Mouse (Mus musculus): ENCODE measurements around the gene Dlx2.

Dlx2 gene

DNA sequence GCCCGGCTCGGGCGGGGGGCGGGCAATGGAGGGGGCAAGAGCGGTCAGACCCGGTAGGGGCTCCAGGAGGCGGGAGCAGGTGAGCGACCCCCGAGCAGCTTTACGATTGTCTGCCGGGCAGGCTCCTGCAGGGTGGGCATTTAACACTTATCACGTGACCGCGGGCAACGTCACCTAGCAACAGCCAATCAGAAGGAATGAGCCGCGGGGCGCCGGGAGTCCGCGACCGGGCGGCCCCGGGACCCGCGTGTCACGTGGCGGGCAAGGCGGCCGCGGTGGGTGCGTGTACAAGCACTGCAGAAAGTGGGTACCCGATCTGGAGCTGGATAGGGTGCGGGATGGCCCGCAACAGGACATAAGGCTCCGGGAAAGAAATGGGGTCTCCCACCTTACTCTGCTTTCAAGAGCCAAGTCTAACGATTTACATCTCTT, at the start of gene Dlx2:
Gene Dlx2 (minus strand): TSS at position 115 of the 432 bp plus-strand sequence.
- DNase-seq: peak; percentile 16

DNA sequence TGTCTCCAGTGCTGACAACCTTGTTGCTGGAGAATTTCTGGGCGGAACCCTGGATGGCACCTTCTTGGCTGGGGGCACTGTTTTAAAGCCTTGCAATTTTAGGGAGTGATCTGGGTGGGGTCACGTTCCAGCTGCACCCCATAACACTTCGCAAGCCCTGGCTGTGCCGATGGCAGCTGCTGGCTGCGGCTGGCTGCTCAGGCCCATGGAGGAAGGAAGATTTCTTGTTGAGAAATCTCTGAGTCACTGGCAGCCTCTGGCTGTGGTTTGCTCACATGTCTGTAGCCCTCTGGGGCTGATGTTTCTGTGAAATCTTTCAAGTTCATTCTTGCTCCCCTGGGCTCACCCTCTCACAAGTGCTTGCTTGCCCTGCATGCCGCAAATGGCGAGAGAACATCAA, 47.9 kb upstream of the Dlx2 start:
- peak; percentile 38 for DNase-seq

DNA sequence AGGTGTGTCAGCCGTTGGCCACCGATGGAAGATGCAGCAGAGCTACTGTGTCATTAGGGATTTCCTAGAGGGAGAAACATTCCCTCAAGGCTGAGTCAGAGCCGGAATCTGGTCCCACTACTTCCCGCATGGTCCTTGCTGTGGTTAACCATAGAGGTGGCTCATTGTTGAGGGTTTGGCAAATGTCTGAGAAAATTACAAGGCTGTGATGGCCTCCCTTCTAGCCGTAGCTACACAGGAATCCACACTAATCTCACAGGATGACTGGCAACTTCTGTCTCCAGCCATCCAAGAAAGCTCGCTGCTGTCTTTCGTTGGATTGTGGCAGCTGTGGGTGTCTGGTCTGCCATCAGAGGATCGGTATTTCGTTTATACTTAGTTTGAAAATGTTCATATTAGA, 42.6 kb upstream of the Dlx2 start:
- no peak for DNase-seq

DNA sequence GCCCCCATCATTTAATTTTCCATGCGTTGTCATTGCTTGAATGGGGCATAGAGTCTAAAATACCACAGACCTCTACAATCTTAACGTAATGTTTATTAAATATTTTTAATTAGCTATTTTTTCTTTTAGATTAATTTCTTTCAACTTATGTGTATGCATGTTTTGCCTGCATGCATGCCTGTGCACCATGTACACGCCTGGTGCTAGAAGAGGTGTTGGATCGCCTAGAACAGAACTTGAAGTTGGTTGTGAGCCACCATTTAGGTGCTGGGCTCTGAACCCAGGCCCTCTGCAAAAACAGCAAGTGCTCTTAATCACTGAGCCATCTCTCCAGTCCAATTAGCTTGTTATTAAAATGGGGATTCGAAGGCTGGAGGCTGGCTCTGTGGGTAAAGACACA, 34.9 kb upstream of the Dlx2 start:
- no peak for DNase-seq

DNA sequence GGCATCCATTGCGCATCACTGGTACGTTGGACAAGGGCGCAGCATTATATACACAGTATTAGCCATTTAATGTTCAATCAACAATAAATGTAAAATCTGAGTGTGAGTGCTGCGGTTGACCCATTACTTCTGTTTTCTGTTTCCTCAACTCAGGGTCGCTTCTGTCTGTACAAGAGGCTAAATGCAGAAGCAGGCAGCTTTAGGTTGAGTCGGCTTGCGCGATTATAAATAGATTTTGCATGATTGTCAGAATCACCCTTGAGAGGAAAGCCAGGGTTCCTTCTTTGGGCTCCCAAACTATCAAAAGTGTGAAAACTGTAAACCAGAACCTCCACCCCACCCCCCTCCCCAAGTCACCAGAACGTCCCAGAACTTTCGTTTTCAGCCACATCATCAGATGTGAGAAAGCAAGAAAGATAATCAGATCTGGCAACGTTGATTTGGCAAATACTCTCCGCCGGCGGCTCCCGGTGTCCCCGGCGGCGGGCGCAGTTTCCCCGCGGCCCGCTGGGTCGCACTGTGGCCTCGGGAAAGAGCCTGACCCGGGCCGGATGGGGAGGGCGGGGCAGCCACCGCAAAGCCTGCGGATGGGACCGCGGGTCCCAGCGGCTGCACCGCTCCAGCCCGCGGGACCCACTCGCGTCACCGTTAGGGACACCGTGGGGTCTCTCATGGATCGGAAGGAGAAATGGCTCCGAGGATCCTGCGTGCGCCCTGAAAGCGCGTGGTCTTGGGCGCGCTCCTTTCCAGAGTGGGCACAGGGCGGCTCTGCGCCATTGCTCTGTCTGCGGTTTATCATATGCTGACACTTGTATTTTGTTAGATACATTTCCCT, 34.3 kb upstream of the Dlx2 start:
- peak; percentile 52 for DNase-seq

DNA sequence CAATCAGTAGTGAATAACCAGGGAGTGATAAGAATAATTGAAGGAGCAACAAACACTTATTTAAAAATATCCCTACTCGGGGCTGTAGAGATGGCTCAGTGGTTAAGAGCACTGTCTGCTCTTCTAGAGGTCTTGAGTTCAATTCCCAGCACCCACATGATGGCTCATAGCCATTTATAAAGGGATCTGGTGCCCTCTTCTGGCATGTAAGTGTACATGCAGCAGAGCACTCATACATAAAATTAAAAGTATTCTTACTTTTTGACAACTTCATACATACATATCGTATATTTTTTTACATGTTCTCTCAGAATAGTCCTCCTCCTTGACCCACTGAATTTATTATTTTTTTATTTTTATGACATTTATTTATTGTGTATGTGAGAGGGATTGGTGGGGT, 30.5 kb upstream of the Dlx2 start:
- DNase-seq: no peak

DNA sequence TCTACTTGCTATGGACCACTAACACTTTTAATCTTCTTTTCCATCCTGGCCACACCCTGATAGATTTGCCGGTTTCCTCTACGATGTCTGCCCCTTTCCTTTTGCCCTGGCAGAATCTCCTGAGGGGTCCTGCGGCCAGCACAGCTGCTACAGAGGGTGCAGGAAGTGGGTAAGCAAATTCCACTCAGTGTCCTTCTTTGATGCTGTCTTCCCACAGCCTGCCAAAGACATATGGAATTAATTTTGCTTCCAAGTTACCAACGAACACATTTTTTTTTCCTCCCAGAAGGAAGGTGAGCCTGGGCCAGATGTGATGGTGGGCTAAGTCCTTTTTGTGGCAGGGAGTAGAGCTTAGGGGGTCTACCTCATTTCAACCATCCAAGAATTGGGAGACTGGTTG, 27.2 kb upstream of the Dlx2 start:
- DNase-seq: no peak

DNA sequence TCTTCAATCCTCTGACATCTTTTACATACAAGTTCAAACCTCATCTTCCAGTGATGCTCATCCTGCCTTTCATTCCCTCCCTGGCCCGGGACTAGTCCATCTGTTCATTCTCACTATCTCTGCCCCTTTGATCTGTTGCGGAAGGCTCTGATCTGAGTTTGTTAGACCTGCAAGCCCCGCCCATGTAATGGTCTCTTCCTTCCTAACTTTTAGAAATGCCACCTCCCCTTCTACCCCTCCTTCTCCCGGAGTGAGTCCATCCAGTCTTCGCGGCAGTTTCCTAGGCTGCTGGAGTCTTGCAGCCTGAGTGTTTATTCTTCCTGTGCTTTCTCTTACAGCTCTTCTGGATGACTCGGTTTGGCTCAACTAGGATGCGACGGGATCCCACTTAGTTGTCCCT, 19.9 kb upstream of the Dlx2 start:
- no peak for DNase-seq

DNA sequence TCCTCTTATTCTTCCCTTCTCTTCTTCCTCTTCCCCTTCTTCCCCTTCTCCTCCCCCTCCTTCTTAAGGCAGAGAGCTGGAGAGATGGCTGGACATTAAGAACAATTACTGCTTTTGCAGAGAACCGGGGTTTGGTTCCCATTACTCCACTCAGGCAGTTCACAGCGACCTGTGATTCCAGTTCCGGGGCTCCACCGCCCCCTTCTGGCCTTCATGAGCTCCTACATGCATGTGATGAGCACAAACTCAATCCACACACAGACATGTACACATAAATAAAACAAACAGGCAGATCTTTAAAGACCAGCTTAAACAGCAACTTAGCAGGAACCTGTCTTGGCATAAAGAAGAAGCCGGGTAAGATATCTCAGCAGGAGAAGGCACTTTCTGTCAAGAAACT, 9.5 kb upstream of the Dlx2 start:
- no peak for DNase-seq

DNA sequence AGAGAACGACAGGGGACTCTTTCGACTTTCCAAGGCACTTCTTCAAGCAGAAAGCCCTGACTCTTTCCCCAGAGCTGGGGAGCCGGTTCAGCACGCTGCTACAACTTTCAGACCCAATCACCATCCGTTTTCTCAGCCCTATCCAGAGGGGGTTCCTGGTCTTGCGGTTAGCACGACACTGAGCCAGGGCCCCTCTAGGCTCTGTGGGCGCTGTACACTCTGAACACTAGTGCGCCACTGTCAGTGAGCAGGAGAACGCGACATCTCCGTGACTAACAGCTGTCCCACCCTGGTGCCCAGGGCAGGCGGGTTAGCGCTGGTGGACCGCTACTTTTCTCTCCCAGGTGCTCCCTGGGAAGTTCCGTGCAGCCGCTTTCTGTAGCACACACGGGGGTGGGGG, 5.2 kb upstream of the Dlx2 start:
- DNase-seq: no peak

DNA sequence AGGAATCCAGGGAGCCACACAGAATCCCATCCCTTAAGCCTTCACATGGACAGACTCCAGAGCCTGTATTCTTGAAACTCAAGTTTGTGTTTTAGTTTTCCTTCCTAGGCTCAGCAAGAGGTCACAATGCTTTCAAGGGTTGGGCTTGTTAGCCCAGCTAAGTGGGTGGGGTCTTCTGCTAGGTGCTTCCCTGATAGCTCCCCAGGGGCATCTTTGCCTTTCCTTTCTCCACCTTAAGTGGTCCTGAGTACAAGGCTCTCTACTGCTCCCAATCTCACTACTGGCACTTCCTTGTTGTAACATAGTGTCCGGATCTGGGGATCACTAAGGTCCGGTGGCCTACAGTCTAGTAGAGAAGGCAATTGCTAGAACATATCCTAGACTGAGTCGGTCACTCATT, 3.8 kb upstream of the Dlx2 start:
- no peak for DNase-seq

DNA sequence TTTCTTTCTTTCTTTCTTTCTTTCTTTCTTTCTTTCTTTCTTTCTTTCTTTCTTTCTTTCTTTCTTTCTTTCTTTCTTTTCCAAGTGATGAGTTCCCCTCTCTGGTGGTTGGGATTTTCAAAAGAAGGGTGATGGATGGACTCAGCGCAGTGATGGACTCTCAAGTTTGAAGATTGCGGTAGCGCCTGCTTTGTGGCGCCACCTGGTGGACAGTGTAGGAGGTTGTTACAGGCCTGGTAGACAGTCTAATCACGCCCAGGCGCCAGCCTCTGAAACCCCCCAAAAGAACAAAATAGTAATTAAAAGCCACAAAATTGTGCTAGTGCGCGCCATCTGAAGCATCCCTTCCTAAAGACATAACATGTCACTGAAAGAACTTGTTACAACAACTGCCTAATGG, 1.3 kb upstream of the Dlx2 start:
- DNase-seq: peak; percentile 25

DNA sequence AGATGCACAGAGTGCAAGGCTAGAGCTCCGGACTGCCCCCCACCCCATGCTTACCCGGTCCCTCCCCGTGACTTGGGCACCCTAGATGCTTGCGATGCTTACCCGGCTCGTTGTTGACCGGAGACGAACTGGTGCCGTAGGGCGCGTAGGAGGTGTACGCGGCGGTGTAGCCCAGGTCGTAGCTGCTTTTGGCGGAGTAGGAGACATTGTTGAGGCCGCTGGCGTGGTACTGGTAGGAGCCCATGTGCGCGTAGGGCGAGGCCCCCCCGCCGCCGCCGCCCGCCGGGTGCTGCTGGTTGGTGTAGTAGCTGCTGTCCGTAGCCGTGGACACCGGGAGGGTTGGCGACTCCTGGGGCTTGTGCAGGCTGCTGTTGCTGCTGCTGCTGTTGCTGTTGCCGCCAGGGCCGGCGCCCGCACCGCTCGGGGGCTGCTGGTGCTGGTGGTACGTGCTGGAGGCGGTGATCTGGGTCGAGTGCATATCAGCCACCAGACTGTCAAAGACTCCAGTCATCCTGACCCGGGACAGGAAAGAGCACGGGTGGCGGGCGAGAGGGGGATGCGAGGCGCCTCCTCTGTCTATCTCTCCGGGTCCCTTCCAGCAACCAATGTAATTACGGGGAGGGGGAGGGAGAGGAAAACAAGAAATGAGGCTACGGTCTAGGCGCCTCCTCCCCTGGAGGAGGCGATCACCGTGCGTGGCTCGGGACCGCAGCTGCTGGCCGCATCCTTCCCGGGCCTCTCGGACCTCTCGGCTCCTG, 493 bp downstream of the Dlx2 start:
- peak; percentile 20 for DNase-seq

DNA sequence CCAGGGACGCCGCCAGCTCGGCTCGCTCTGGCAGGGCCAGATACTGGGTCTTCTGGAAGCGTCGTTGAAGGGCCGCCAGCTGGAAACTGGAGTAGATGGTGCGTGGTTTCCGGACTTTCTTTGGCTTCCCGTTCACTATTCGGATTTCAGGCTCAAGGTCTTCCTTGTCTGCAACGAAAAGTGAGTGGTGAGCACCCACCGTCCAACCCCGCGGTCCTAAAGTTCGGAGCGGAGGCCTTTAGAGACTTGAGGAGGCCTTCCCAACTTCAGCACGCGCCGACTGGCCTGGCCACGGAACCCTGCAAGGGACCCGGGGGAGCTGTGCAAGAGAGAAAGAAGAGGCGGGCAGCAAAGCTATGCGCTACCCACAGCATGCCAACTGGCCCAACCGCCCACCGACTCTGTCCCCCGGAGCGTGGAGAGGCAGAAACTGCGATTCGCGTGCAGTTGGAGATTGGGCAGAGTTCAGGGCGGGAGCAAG, 1.1 kb downstream of the Dlx2 start:
- no peak for DNase-seq

DNA sequence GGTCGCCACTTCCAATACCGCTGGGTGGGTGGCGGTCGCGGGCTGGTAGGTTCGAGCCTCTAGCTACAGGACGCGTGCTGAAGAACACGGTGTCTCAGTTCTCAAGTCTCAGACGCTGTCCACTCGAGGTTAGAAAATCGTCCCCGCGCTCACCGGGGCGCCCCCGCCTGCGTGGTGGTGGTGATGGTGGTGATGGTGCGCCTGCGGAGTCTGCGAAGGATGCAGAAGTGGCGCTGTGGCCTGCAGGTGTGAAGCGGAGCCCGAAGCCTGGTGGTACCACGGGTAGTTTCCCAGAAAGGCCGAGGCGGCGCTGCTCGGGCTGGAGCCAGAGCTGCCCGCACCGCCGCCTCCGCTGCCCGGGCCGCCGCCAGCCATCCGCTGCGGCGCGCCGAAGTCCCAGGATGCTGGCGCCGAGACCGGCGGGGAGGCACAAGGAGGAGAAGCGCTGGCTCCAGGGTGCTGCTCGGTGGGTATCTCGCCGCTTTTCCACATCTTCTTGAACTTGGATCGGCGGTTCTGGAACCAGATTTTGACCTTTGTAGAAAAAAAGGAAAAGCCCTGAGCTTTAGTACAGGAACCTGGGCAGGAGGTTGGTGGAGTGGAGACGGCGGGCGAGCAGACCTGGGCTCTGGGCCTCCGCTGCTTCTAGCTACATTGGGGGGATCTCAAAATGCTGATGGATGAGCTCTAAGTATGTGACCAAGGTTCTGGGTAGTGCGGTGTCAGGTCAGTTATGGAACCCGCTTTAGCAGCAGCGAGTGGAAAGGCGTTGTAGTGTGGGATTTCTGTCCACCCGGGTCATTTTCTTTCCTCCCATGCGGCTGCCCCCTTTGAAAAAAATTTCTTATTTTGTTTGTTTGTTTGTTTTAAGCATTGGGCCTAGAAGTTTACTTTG, 1.9 kb downstream of the Dlx2 start:
- DNase-seq: no peak

DNA sequence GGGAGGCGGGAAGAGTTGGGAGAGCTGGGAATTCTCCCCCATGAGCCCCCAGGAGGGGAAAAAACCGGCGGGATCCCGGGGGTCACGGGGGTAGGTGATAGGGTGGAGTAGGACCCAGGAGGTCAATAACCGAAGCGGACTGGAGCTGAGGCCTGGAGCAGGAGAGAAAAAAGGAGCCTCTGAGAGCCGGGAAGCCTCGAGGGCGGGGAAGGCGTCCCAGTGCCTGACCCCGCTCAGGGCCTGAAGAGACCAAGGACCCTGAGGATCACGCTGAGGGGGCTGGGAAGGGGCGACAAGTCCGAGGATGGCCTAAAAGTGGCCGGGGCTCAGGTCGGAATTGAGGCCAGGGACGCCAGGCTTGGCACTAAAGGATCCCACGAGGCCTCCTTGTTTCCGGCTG, 2.6 kb downstream of the Dlx2 start:
- DNase-seq: no peak

DNA sequence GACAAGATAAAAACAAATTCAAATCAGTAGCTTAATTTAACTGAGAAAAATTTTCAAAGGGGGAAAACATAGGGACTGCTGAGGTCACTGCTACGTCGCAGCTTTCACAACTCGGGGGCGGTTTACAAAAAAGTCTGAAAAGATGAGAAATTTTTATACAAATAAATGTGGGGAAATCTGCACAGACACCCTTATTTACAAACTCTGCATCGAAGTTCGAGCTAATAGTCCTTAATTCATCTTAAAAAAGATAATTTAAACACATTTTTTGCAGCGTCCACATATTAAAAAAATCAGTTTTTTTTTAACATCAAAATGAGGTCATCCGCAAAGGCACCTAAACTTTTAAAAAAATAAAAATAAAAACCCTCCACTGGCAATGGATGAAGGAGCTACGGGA, 3.0 kb downstream of the Dlx2 start:
- DNase-seq: no peak

DNA sequence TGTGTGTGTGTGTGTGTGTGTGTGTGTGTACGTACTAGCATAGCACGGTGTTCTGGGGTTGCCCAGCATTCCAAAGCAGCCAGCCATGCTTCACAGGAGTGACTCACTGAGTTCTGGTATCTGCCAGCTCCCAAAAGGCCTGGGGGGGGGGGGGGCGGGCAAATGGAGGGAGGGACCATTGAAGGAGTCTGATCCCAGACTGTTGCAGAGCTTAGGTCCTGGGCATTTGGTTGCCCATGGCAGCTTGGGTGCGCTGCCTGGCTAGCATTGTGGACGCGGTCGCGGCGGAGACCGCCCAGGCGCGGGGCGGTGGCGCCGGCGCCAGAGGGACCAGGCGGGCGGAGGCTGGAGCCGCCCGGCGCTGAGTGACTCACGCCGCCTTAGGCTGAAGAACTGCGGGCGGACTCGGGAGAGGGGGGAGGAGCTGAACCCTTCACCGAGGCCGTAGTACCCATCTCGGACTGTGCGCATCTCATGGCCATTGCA, 3.7 kb downstream of the Dlx2 start:
- DNase-seq: no peak

DNA sequence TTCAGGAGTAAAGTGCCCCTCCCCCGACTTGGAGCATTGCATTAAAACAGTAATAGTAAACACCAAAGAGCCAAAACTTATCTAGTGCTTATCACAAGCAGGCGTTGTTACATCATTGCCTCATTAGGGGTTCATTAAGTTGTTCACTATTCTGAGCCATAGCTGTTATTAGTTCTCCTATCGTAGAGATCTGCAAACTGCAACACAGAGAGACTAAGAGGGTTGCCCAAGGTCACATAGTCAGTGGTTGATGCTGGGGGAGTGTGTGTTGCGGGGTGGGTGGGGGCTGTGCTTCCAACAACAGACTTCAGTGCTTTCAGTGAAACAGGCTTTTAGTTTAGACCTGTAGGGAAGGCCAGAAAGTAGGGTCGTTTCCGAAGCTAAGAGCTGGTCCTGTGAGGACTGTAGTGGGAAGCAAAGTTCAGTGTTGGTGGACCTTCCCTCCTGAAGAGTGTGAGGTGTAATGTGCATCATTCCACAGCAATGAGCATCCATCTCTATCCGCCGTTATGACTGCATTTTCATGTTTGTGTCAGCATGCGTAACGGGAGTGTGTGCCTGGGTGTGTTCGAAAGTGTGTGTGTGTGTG, 4.2 kb downstream of the Dlx2 start:
- no peak for DNase-seq

DNA sequence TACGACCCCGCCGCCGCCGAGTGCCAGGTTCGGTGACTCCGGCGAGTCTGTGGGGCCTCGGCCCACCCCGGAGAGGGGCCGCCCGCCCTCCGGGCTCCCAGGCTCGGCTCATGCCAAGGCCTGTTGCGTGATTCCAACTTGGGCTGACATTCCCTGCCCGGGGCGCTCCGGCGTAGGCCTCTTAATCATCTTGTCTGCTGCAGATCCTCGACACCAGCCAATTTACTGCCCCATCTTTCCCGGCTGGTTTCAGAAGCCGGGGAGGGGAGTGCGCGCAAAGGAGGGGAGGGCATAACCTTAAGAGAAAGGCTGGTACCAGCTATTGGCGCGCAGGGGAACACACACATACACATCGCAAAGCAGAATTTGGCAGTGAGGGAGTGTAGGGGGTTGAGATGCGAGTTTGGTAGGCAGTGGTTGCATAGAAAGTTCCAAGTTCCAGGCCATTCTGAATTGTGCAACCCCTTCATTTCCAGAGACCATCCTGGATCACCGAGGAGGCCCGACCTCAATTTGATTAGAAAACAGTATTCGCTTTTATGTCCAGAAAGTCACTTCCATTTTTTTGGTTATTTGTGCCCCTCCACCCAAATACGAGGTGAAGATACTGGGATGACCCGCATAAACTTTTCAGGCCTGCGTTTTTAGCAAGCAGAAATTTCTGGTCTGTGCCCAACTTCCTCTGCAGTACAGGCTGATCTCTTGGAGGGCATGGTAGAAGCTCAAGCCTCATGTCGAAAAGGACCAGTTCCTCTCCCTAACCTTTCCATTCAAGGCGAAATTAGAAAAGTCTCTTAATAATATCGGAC, 4.9 kb downstream of the Dlx2 start:
- DNase-seq: no peak

DNA sequence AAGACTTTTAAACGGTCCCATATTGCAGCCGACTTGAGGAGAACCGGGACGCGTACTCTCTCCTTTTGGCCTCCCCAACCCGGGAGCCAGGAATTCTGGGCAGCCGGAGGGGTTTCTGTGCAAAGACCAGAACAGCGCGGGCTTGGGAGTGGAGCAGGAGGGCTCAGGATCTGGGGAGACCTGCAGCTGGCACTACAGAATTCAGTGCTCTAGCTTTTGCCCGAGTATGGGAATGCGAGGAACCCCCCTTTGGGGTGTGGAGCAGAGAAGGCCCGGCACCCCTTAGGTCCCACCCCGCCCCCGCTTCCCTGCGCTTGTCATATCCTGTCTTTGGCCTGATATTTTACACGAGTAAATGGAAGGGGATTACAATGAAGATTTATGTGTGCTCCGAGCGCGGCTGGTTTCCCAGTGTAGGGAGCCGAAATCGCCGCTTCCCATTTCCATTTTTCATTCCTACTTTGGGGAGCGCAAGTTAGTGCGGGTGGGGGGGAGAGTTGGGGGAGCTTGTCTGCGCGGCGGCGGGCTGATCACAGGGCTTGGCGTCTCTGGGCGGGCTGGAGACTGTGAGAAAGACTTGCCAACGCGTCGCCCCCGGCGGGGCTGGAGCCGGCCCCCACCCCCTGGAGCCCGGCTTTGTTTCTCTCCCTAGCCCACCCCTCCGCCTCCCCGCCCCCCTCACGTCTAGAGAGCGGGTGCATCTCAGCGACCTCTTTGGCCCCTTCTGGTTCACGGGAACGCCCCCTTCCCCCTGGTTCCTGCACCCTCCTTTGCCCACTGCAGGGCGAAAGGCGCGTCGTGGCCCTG, 5.7 kb downstream of the Dlx2 start:
- DNase-seq: no peak
